8 mouse cellular contexts compared by ENCODE assay signal in the genomic region with DNA sequence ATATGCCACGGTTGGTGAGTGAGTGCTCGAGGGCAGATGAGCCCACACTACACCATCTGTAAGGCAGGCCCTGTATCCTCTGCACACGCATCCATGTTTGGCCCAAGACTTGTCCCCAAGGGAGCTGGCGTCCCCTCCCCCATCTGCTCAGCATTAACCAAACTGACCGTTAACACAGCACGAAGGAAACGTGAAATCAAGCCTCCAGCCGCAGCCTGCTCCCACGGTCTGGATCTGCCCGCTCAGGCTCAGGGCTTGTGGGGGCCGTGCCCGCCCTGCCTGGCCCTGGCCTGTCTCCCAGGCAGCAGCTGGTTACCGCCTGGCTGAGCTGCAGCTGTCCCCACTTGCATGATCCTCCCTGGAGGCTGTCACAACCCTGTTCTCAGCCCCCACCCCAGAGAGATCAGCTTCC. TPM values are rescaled to one million over a fixed set of nuclear protein-coding genes. Genes with fewer than 3 reads are reported as not detected.
A peak's percentile ranks its signal among the peaks of the same experiment; 100 is the strongest.
DNase-seq lines count a peak whose midpoint lies in the region; ATAC-seq lines count a peak whose summit lies in the region.

No protein-coding gene starts in this region.

- no peaks in the 10 kb centered on the region for H3K36me3 ChIP-seq in hindbrain, embryonic 12.5 days

- WGBS in hindbrain, embryonic 12.5 days: 32% methylated on average over 13 of the region's 13 CpGs

- H3K4me3 ChIP-seq in hindbrain, embryonic 12.5 days: no peak overlapping the region

- no peak for DNase-seq in frontal cortex, postnatal 25 days (ENCODE audit: low spot score in 2 of 2)
- peak; percentile 38 for DNase-seq in fibroblast of lung, adult 2 months (ENCODE audit: low read depth)
- peak; percentile 59 to 70 for DNase-seq in layer of hippocampus, postnatal 36 days
- peak; percentile 48 for DNase-seq in neural tube, embryonic 10.5 days (ENCODE audit: extremely low spot score, low spot score)
- DNase-seq in natural killer cell, adult 2 months (ENCODE audit: low spot score in 2 of 2): no peak

- H3K27ac ChIP-seq in hindbrain, embryonic 12.5 days: peak overlapping the region; percentile 46

- peaks cover 34% of the 10 kb centered on the region for H3K4me1 ChIP-seq in hindbrain, embryonic 12.5 days

- no peak overlapping the region for H3K9ac ChIP-seq in hindbrain, embryonic 12.5 days

- 0 out of 2 replicates have a peak overlapping the region, but pooled peaks have one; percentile 3 for H3K4me2 ChIP-seq in hindbrain, embryonic 12.5 days (replicated peaks)

- H3K9me3 ChIP-seq in hindbrain, embryonic 12.5 days (replicated peaks): no peaks in the 10 kb centered on the region

- H3K27me3 ChIP-seq in hindbrain, embryonic 12.5 days: no peaks in the 10 kb centered on the region; the same call in 1 of the 2 replicates

- ATAC-seq in frontal cortex, adult (ENCODE audit: low TSS enrichment): peak; percentile 70; the same call in 1 of the 2 replicates
- peak; percentile 81 for ATAC-seq in hindbrain, embryonic 12.5 days (ENCODE audit: low FRiP score)
- ATAC-seq in erythroid progenitor cell, adult 5-6 weeks (replicated peaks; ENCODE audit: low FRiP score, poor library complexity, severe bottlenecking): no peak

RNA-seq across cellular contexts. Expression of gene Fgfr4, which starts 16.5 kb away (rescaled TPM):
- polyA plus RNA-seq in hindbrain, embryonic 12.5 days (2016; fragmentation: Nextera tagmentation; extraction: Ambion mirVana): 2.7 and 2.9 TPM in 2 replicates
- total RNA-seq in layer of hippocampus, postnatal 36 days (2021): under 1 TPM; 0.20 to 0.43 TPM
- total RNA-seq in erythroid progenitor cell, adult 5-6 weeks (2015; ENCODE audit: low replicate concordance): not detected in 2 replicates
- not detected in 2 replicates for total RNA-seq in erythroid progenitor cell, adult 5-6 weeks (2017; ENCODE audit: low replicate concordance)

RNA-seq across cellular contexts. Expression of gene Gm17617, which starts 35.6 kb away (rescaled TPM):
- polyA plus RNA-seq in hindbrain, embryonic 12.5 days (2016; fragmentation: Nextera tagmentation; extraction: Ambion mirVana): not detected in 2 replicates
- not detected for total RNA-seq in layer of hippocampus, postnatal 36 days (2021)
- total RNA-seq in erythroid progenitor cell, adult 5-6 weeks (2015; ENCODE audit: low replicate concordance): not detected in 2 replicates
- not detected in 2 replicates for total RNA-seq in erythroid progenitor cell, adult 5-6 weeks (2017; ENCODE audit: low replicate concordance)

RNA-seq across cellular contexts. Expression of gene Nsd1, which starts 40.6 kb away (rescaled TPM):
- polyA plus RNA-seq in hindbrain, embryonic 12.5 days (2016; fragmentation: Nextera tagmentation; extraction: Ambion mirVana): 78.7 and 81.6 TPM in 2 replicates
- 100 to 1,000 TPM; 124 to 131 TPM for total RNA-seq in layer of hippocampus, postnatal 36 days (2021)
- 36.9 and 38.2 TPM in 2 replicates for total RNA-seq in erythroid progenitor cell, adult 5-6 weeks (2015; ENCODE audit: low replicate concordance)
- total RNA-seq in erythroid progenitor cell, adult 5-6 weeks (2017; ENCODE audit: low replicate concordance): 50.6 and 85.7 TPM in 2 replicates

Comparison
In these comparisons a context has a peak if more than half of its experiments do, and no peak if none do; other contexts are left out.
1. DNase-seq: peak in fibroblast of lung, adult 2 months (single experiment), layer of hippocampus, postnatal 36 days (2 of 2) and neural tube, embryonic 10.5 days (single experiment); none in frontal cortex, postnatal 25 days (0 of 2) and natural killer cell, adult 2 months (0 of 2).